Mouse (Mus musculus) limb, embryonic 14.5 days (tissue): ENCODE data around the gene Ttll7. TPM values are rescaled to one million over a fixed set of nuclear protein-coding genes. Genes with fewer than 3 reads are reported as not detected.

ENCODE experiments used
- ATAC-seq: fragments of 200-750 bp; cut with Nextera tagmentation; 2 replicates; pipeline ENCODE4 v1.8.0; 2017; ENCODE audit warnings: low read depth, moderate number of reproducible peaks, moderate TSS enrichment; ENCODE audit not compliant: low FRiP score
- DNase-seq: peaks from one replicate; pipeline ENCODE4 v3.0.0-alpha.2; 2015; ENCODE audit warnings: low spot score
- H3K27ac ChIP-seq: fragments of 300-500 bp; sonication (generic); replicated peaks from 2 replicates; pipeline ENCODE4 v1.5.1; 2014; ENCODE audit warnings: low read depth, mild to moderate bottlenecking, low read length, moderate library complexity, mixed read lengths
- H3K27me3 ChIP-seq: fragments of 300-500 bp; sonication (generic); 2 replicates; pipeline ENCODE4 v1.6.1; 2014; ENCODE audit warnings: low read length, mixed read lengths; ENCODE audit not compliant: control insufficient read depth, insufficient read depth
- H3K36me3 ChIP-seq: fragments of 300-500 bp; sonication (generic); 2 replicates; pipeline ENCODE4 v1.6.1; 2014; ENCODE audit warnings: mild to moderate bottlenecking, low read length, moderate library complexity, mixed read lengths; ENCODE audit not compliant: control insufficient read depth, insufficient read depth
- H3K4me1 ChIP-seq: fragments of 300-500 bp; sonication (generic); 2 replicates; pipeline ENCODE4 v1.6.1; 2014; ENCODE audit warnings: antibody characterized with exemption, low read length, mixed read lengths; ENCODE audit not compliant: control insufficient read depth, insufficient read depth
- H3K4me2 ChIP-seq: fragments of 300-500 bp; sonication (generic); replicated peaks from 2 replicates; pipeline ENCODE4 v1.6.1; 2014; ENCODE audit warnings: low read depth, mild to moderate bottlenecking, low read length, moderate library complexity; ENCODE audit not compliant: severe bottlenecking
- H3K4me3 ChIP-seq: fragments of 300-500 bp; sonication (generic); replicated peaks from 2 replicates; pipeline ENCODE4 v1.5.1; 2014; ENCODE audit warnings: low read length
- H3K9ac ChIP-seq: fragments of 300-500 bp; sonication (generic); 2 replicates; pipeline ENCODE4 v1.6.1; 2014; ENCODE audit warnings: mild to moderate bottlenecking, low read depth, low read length, moderate library complexity; ENCODE audit not compliant: severe bottlenecking
- H3K9me3 ChIP-seq: fragments of 300-500 bp; sonication (generic); 2 replicates; pipeline ENCODE4 v1.6.1; 2016; ENCODE audit warnings: low read length; ENCODE audit not compliant: control insufficient read depth
- POLR2A ChIP-seq: fragments of 200-500 bp; IDR thresholded peaks from 2 replicates; pipeline ENCODE4 v1.8.0; 2012; ENCODE audit warnings: inconsistent platforms, mild to moderate bottlenecking, moderate library complexity, borderline replicate concordance; ENCODE audit not compliant: insufficient read depth, insufficient read length; ENCODE audit errors: extremely low read depth
- WGBS: fragments of 180-500 bp; shearing (Covaris S2); extraction: QIAGEN DNeasy Blood & Tissue Kit; methylation state at CpG from one replicate; pipeline ENCODE4 v1.1.7; 2014; 5-methylcytosine and 5-hydroxymethylcytosine counted together
- polyA plus RNA-seq, 2 experiments: library from polyadenylated mRNA; depleted of rRNA in 1 of 2; stranded (reverse) in 1 of 2; unstranded in 1 of 2; fragments of >200 nt; fragmentation: Nextera tagmentation in 1 of 2; extraction: Ambion mirVana in 1 of 2; gene quantifications; 2 replicates each; pipeline versions ENCODE4 v1.2.1 to v1.2.3; 2012 to 2014

Gene Ttll7
- polyA plus RNA-seq, 2 experiments, result 1.4 to 1.7 TPM

DNA sequence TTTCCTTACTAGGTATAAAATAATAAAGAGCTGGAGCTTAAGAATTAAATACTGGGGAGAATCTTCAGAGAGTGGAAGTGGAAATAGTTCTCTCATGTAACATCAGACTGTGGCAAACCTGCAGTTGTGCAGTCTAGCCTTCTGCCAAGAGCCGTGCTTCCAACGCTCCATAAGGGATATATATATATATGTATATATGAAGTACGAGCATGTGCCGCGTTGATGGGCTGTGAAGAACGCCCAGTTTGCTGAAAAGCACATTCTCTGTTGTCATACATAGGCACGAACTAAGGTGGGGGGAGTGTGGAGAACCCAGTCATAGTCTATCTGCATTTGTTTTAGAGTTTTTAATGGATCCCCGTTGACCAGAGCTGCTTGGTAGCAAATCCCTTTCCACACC lies 104.6 kb downstream of the Ttll7 start:
- H3K27ac ChIP-seq, result no peak overlapping the region
- 80% methylated on average over 8 of the region's 8 CpGs for WGBS
- no peak overlapping the region for H3K4me3 ChIP-seq
- no peak for ATAC-seq
- H3K27me3 ChIP-seq, result no peaks in the 10 kb centered on the region
- DNase-seq, result no peak
- H3K4me2 ChIP-seq, result no peak overlapping the region
- H3K9ac ChIP-seq, result no peak overlapping the region
- no peaks in the 10 kb centered on the region for H3K36me3 ChIP-seq
- H3K9me3 ChIP-seq, result no peaks in the 10 kb centered on the region
- no peaks in the 10 kb centered on the region for H3K4me1 ChIP-seq
- no peak for TF ChIP-seq POLR2A

DNA sequence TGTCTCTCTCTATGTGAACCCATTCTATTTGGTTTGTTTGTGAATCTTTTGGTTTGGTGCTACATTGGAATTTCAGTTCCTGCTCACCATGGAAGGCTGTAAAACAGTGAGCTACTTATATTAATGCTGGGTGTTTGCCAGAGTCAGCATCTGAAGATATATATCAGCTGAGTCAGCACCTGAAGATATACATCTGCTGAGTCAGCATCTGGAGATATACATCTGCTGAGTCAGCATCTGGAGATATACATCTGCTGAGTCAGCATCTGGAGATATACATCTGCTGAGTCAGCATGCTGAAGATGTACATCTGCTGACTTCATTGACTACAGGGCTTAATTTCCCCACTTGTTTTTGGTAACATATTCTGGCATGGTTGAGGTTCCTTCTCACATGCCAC lies 110.7 kb downstream of the Ttll7 start:
- no peak overlapping the region for H3K4me2 ChIP-seq
- no peak for ATAC-seq
- no peak for TF ChIP-seq POLR2A
- H3K27ac ChIP-seq, result no peak overlapping the region
- no peak overlapping the region for H3K4me3 ChIP-seq
- no peaks in the 10 kb centered on the region for H3K9me3 ChIP-seq
- no peaks in the 10 kb centered on the region for H3K4me1 ChIP-seq
- no peak for DNase-seq
- no peaks in the 10 kb centered on the region for H3K27me3 ChIP-seq
- H3K9ac ChIP-seq, result no peak overlapping the region
- H3K36me3 ChIP-seq, result no peaks in the 10 kb centered on the region

DNA sequence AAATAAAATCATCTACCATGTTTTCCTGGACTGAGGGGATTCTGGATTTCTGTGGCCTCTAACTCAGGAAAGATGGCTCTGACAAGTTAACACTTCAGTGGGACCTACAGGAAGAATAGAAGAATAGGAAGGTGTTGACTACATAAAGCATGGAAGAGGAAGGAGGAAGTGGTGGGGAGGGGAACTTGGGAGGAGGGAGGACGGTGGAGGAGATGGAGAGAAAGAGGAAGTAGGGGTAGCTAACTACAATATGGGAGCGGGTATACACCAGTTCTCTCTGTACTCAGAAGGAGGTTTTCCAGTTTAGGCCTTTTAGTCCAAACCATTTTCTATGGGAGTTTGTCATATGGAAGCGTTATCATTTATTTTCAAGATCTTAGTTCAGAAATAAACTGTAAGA lies 112.2 kb downstream of the Ttll7 start:
- H3K27ac ChIP-seq, result no peak overlapping the region
- no peak for TF ChIP-seq POLR2A
- no peak overlapping the region for H3K4me2 ChIP-seq
- no peaks in the 10 kb centered on the region for H3K27me3 ChIP-seq
- H3K9me3 ChIP-seq, result no peaks in the 10 kb centered on the region
- no peak overlapping the region for H3K9ac ChIP-seq
- no peaks in the 10 kb centered on the region for H3K4me1 ChIP-seq
- DNase-seq, result no peak
- 86% methylated on average over 3 of the region's 3 CpGs for WGBS
- no peak for ATAC-seq
- H3K4me3 ChIP-seq, result no peak overlapping the region
- H3K36me3 ChIP-seq, result no peaks in the 10 kb centered on the region

DNA sequence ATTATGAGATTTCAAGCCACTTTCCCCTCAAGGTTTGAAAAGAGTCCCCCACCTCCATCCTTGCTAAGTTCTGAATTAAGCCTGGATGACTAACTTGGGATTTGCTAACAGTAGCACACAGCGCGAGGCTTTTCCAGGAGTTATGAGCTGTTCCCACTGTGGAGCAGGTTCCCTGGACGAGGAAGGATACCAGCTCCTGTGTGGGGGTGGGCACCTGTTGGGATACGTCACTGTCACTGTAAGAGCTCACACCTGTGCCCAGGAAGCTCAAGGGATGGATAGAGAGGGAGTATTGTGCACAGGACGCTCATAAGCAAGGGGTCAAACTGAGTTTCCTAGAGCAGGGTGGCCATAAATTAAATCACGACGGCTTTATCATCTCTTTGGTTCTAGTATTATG lies 115.1 kb downstream of the Ttll7 start:
- ATAC-seq (no peak), DNase-seq (no peak)
- H3K4me1 ChIP-seq, result no peaks in the 10 kb centered on the region
- 59% methylated on average over 7 of the region's 7 CpGs for WGBS
- H3K27ac ChIP-seq, result no peak overlapping the region
- H3K9ac ChIP-seq, result no peak overlapping the region
- H3K27me3 ChIP-seq, result no peaks in the 10 kb centered on the region
- H3K9me3 ChIP-seq, result no peaks in the 10 kb centered on the region
- H3K4me3 ChIP-seq, result no peak overlapping the region
- no peaks in the 10 kb centered on the region for H3K36me3 ChIP-seq
- no peak for TF ChIP-seq POLR2A
- no peak overlapping the region for H3K4me2 ChIP-seq

DNA sequence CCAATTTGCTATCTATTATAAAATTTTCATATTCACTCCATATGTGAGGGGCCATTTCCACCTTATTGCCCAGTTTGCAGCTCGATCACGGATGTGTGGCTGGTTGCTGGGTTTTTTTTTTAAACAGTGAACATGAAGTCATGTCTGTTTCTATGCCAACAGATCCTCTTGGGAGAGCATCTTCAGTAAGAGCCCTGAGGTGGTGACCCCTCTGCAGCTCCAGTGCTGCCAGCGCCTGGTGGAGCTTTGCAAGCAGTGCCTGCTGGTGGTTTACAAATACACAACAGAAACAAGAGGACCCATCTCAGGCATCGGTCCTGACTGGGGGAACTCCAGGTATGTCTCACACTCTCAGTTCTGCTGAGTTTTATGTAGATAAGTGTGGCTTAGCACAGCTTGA lies 115.7 kb downstream of the Ttll7 start:
- Histone ChIP-seq H3K36me3 (no peaks in the 10 kb centered on the region), H3K4me3 (no peak overlapping the region), H3K4me1 (no peaks in the 10 kb centered on the region), H3K27me3 (no peaks in the 10 kb centered on the region), H3K9me3 (no peaks in the 10 kb centered on the region), H3K9ac (no peak overlapping the region), H3K27ac (no peak overlapping the region), H3K4me2 (no peak overlapping the region)
- ATAC-seq, result no peak
- TF ChIP-seq POLR2A, result no peak
- no peak for DNase-seq
- WGBS, result 80% methylated on average over 4 of the region's 4 CpGs

DNA sequence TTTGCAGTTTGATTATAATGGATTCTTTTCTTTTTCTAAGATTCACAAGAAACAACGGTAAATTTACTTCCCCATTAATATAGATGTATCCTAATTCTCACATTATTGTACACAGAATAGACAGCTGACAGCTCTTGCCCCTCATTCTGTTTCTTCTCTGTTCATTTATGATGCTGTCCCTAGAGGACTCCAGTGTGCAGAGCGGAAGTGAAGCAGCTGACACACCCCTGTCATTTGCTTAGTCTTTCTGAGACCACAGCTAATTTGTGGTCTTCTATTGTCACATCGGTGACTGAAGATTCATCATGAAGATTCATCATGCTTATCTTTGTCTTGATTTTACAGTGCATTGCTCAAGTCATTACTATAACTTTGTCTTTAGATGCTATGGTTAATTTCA lies 126.1 kb downstream of the Ttll7 start:
- no peak for TF ChIP-seq POLR2A
- Histone ChIP-seq H3K9ac (no peak overlapping the region), H3K4me2 (no peak overlapping the region), H3K27ac (no peak overlapping the region), H3K4me3 (no peak overlapping the region), H3K27me3 (no peaks in the 10 kb centered on the region), H3K9me3 (no peaks in the 10 kb centered on the region), H3K36me3 (no peaks in the 10 kb centered on the region), H3K4me1 (no peaks in the 10 kb centered on the region)
- WGBS, result 88% methylated on average over 3 of the region's 3 CpGs
- ATAC-seq, result no peak
- no peak for DNase-seq
